Mouse (Mus musculus): ENCODE results near the gene Tal1.

- TF ChIP-seq CTCF (IDR thresholded peaks at IDR 0.05) = no peak
- TF ChIP-seq EP300 (IDR thresholded peaks at IDR 0.05) = no peak
Measured at GRCm38 (mm10) chr4:115062540-115062874, 6.3 kb downstream of the Tal1 start.
